8 mouse cellular contexts compared by ENCODE assay signal in genomic region chr2:16355611-16356105, GRCm38 (mm10). TPM values are rescaled to one million over a fixed set of nuclear protein-coding genes. Genes with fewer than 3 reads are reported as not detected.
DNase-seq lines count a peak whose midpoint lies in the region; ATAC-seq and TF ChIP-seq lines count a peak whose summit lies in the region.

No protein-coding gene starts in this region.

- H3K27me3 ChIP-seq in kidney, embryonic 15.5 days: no peaks in the 10 kb centered on the region
- H3K27me3 ChIP-seq in hindbrain, embryonic 11.5 days (ENCODE audit: control insufficient read depth, insufficient read depth, low read length): peaks cover 3% of the 10 kb centered on the region; the same call in 1 of the 2 replicates
- H3K27me3 ChIP-seq in liver, embryonic 13.5 days: peaks cover 26% of the 10 kb centered on the region

- 0% methylated on average over 22 of the region's 22 CpGs for WGBS in kidney, embryonic 15.5 days
- WGBS in hindbrain, embryonic 11.5 days: 0% methylated on average over 22 of the region's 22 CpGs
- under 1% methylated on average over 22 of the region's 22 CpGs for WGBS in liver, embryonic 13.5 days (ENCODE audit: insufficient replicate concordance)
- under 1% methylated on average over 22 of the region's 22 CpGs for WGBS in olfactory bulb, adult 2 months

- no peak for TF ChIP-seq POLR2A in cortical plate, adult 2 months (IDR thresholded peaks at IDR 0.05; ENCODE audit: extremely low read depth, insufficient read depth, low read length)
- no peak for TF ChIP-seq POLR2A in olfactory bulb, adult 2 months (IDR thresholded peaks at IDR 0.05; ENCODE audit: insufficient read depth, low read depth, low read length)

- H3K4me3 ChIP-seq in kidney, embryonic 15.5 days (replicated peaks): peak overlapping the region; percentile 63
- H3K4me3 ChIP-seq in cortical plate, adult 2 months (ENCODE audit: insufficient read depth, low read length): peak overlapping the region; percentile 75
- peak overlapping the region; percentile 62 for H3K4me3 ChIP-seq in hindbrain, embryonic 11.5 days (ENCODE audit: low read depth, low read length)
- peak overlapping the region; percentile 54 for H3K4me3 ChIP-seq in liver, embryonic 13.5 days (replicated peaks)
- peak overlapping the region; percentile 72 for H3K4me3 ChIP-seq in olfactory bulb, adult 2 months (ENCODE audit: insufficient read depth, low read depth, low read length)

- DNase-seq in kidney, adult 18-20 months: no peak
- peak; percentile 74 for DNase-seq in Muller cell, postnatal 12 days (ENCODE audit: inconsistent ontology term)
- peak; percentile 77 for DNase-seq in hindbrain, embryonic 11.5 days (ENCODE audit: low spot score)
- no peak for DNase-seq in liver, embryonic 13.5 days

- peak; percentile 92 for ATAC-seq in kidney, embryonic 15.5 days (replicated peaks; ENCODE audit: low FRiP score)
- ATAC-seq in hindbrain, embryonic 11.5 days (ENCODE audit: low FRiP score): peak; percentile 95
- ATAC-seq in liver, embryonic 13.5 days (ENCODE audit: low read depth): peak; percentile 45
- no peak for ATAC-seq in monocyte, adult 5-6 weeks (replicated peaks; ENCODE audit: insufficient number of reproducible peaks, low FRiP score, low TSS enrichment, poor library complexity, severe bottlenecking)

- H3K9me3 ChIP-seq in kidney, embryonic 15.5 days (replicated peaks): no peaks in the 10 kb centered on the region
- H3K9me3 ChIP-seq in hindbrain, embryonic 11.5 days (ENCODE audit: control insufficient read depth, low read length): no peaks in the 10 kb centered on the region
- H3K9me3 ChIP-seq in liver, embryonic 13.5 days (replicated peaks): no peaks in the 10 kb centered on the region

- peaks cover 13% of the 10 kb centered on the region for H3K4me1 ChIP-seq in kidney, embryonic 15.5 days
- no peaks in the 10 kb centered on the region; the same call in 1 of the 2 replicates for H3K4me1 ChIP-seq in cortical plate, adult 2 months (ENCODE audit: control insufficient read depth, insufficient read depth, low read length)
- no peaks in the 10 kb centered on the region for H3K4me1 ChIP-seq in hindbrain, embryonic 11.5 days (replicated peaks; ENCODE audit: control insufficient read depth, insufficient read depth, low read length)
- H3K4me1 ChIP-seq in liver, embryonic 13.5 days (replicated peaks): no peaks in the 10 kb centered on the region
- peaks cover 12% of the 10 kb centered on the region for H3K4me1 ChIP-seq in olfactory bulb, adult 2 months (ENCODE audit: control insufficient read depth, insufficient read depth, low read length)

- peak overlapping the region; percentile 64 for H3K9ac ChIP-seq in kidney, embryonic 15.5 days
- H3K9ac ChIP-seq in hindbrain, embryonic 11.5 days (ENCODE audit: low read depth, low read length): peak overlapping the region; percentile 64
- H3K9ac ChIP-seq in liver, embryonic 13.5 days: no peak overlapping the region

- no peaks in the 10 kb centered on the region for H3K36me3 ChIP-seq in kidney, embryonic 15.5 days
- H3K36me3 ChIP-seq in hindbrain, embryonic 11.5 days (ENCODE audit: control insufficient read depth, insufficient read depth, low read length): no peaks in the 10 kb centered on the region
- no peaks in the 10 kb centered on the region for H3K36me3 ChIP-seq in liver, embryonic 13.5 days

- no peak for TF ChIP-seq CTCF in cortical plate, adult 2 months (IDR thresholded peaks at IDR 0.05; ENCODE audit: extremely low read depth, insufficient read depth, low read length)
- no peak for TF ChIP-seq CTCF in olfactory bulb, adult 2 months (IDR thresholded peaks at IDR 0.05; ENCODE audit: insufficient read depth, low read depth, low read length)

- peak overlapping the region; percentile 80 for H3K4me2 ChIP-seq in kidney, embryonic 15.5 days
- H3K4me2 ChIP-seq in hindbrain, embryonic 11.5 days (replicated peaks; ENCODE audit: low read depth, low read length): peak overlapping the region; percentile 87
- H3K4me2 ChIP-seq in liver, embryonic 13.5 days: peak overlapping the region; percentile 68

- peak overlapping the region; percentile 96 for H3K27ac ChIP-seq in kidney, embryonic 15.5 days
- H3K27ac ChIP-seq in cortical plate, adult 2 months (ENCODE audit: insufficient read depth, low read length): peak overlapping the region; percentile 89
- peak overlapping the region; percentile 63; the same call in 1 of the 2 replicates for H3K27ac ChIP-seq in hindbrain, embryonic 11.5 days (ENCODE audit: low read depth, low read length)
- no peak overlapping the region for H3K27ac ChIP-seq in liver, embryonic 13.5 days
- H3K27ac ChIP-seq in olfactory bulb, adult 2 months (ENCODE audit: insufficient read depth, low read depth, low read length): peak overlapping the region; percentile 54

RNA-seq across cellular contexts. Expression of gene Plxdc2, which starts 0.4 kb away (rescaled TPM):
- 37.5 and 39.4 TPM in 2 replicates for polyA plus RNA-seq in kidney, embryonic 15.5 days (2015; fragmentation: Nextera tagmentation; extraction: Ambion mirVana)
- 18.3 and 19.1 TPM in 2 replicates for polyA plus RNA-seq in cortical plate, adult 2 months (2012; rRNA removed)
- 14.3 and 19.7 TPM in 2 replicates for polyA plus RNA-seq in hindbrain, embryonic 11.5 days (2014; fragmentation: Nextera tagmentation; extraction: Ambion mirVana)
- 1.6 and 2.4 TPM in 2 replicates for polyA plus RNA-seq in liver, embryonic 13.5 days (2015; fragmentation: Nextera tagmentation; extraction: Ambion mirVana)
- polyA plus RNA-seq in olfactory bulb, adult 2 months (2012; ENCODE audit: insufficient read depth, insufficient read length, low replicate concordance, missing spikeins): not detected in 2 replicates
- 0.32 to 1.9 TPM (median 0.86 TPM) in 3 replicates for total RNA-seq in monocyte, adult 5-6 weeks (2017)

Comparison
In these comparisons a context has a peak if more than half of its experiments do, and no peak if none do; other contexts are left out.
1. DNase-seq: peak in Muller cell, postnatal 12 days (single experiment) and hindbrain, embryonic 11.5 days (single experiment); none in kidney, adult 18-20 months (single experiment) and liver, embryonic 13.5 days (single experiment).
2. Peak in every context shown above with its lines, with median percentiles within 50 percentile points of each other: H3K4me2 ChIP-seq and H3K4me3 ChIP-seq.